Mouse (Mus musculus): ENCODE data around the gene Col8a2. TPM values are rescaled to one million over a fixed set of nuclear protein-coding genes. Genes with fewer than 3 reads are reported as not detected.

The Col8a2 gene
- total and polyA plus RNA-seq, 3 experiments, result not detected

- H3K27ac ChIP-seq (ENCODE audit: insufficient read depth, low read depth), result no peak overlapping the region
- H3K4me1 ChIP-seq (ENCODE audit: control insufficient read depth in 1 of 2, insufficient read depth in 2 of 2), result peaks cover 0 to 11% of the 10 kb centered on the region in 2 experiments; a peak in 2 of 4 replicates
- in situ Hi-C loops (cut with MboI; ENCODE audit: low pct_ligation_motif_present, low pct_unique_long_range_greater_than_20kb, low sequenced_read_pairs), result no loop called here
- no peaks in the 10 kb centered on the region for H3K79me2 ChIP-seq (replicated peaks; ENCODE audit: control insufficient read depth, extremely low read depth, insufficient read depth, poor library complexity, severe bottlenecking)
- DNase-seq (ENCODE audit: extremely low read depth), result no peak
- TF ChIP-seq TBP (conservative IDR thresholded peaks at IDR 0.05; ENCODE audit: low read depth, low read length) (no peak), ETS1 (conservative IDR thresholded peaks at IDR 0.05; ENCODE audit: low read depth, low read length) (no peak), BHLHE40 (IDR thresholded peaks at IDR 0.05; ENCODE audit: low read depth, low read length) (no peak), POLR2AphosphoS2 (IDR thresholded peaks at IDR 0.05; ENCODE audit: low read depth, low read length) (no peak), GABPA (IDR thresholded peaks at IDR 0.05; ENCODE audit: insufficient replicate concordance, low read depth, low read length) (no peak), NRF1 (IDR thresholded peaks at IDR 0.05; ENCODE audit: low read depth, low read length) (no peak), POLR2A (IDR thresholded peaks at IDR 0.05; ENCODE audit: low read depth, low read length) (no peak), ZMIZ1 (IDR thresholded peaks at IDR 0.05; ENCODE audit: low read depth, low read length) (no peak), E2F4 (IDR thresholded peaks at IDR 0.05; ENCODE audit: insufficient replicate concordance, low read depth, low read length) (no peak), CHD1 (IDR thresholded peaks at IDR 0.05; ENCODE audit: low read depth, low read length) (no peak), USF1 (IDR thresholded peaks at IDR 0.05; ENCODE audit: low read depth, low read length) (no peak), SMC3 (IDR thresholded peaks at IDR 0.05; ENCODE audit: low read depth, low read length) (no peak), ZKSCAN1 (IDR thresholded peaks at IDR 0.05; ENCODE audit: borderline replicate concordance, low read depth, low read length) (no peak), RCOR1 (conservative IDR thresholded peaks at IDR 0.05; ENCODE audit: low read depth, low read length) (no peak), JUND (conservative IDR thresholded peaks at IDR 0.05; ENCODE audit: low read depth, low read length) (no peak), MXI1 (IDR thresholded peaks at IDR 0.05; ENCODE audit: low read depth, low read length) (no peak)
- no peaks in the 10 kb centered on the region for H3K27me3 ChIP-seq (replicated peaks)
- H3K4me3 ChIP-seq (replicated peaks in 1 of 3; ENCODE audit: low read depth in 2 of 3, low read length in 2 of 3, poor library complexity in 1 of 3), result no peak overlapping the region
- H3K9ac ChIP-seq (ENCODE audit: insufficient read depth, low read depth), result no peak overlapping the region
- dilution Hi-C loops (cut with MboI; ENCODE audit: extremely low pct_ligation_motif_present, extremely low pct_unique_long_range_greater_than_20kb, low sequenced_read_pairs), result no loop called here
- H3K9me3 ChIP-seq (replicated peaks; ENCODE audit: low read length), result no peaks in the 10 kb centered on the region
- no peak overlapping the region for H3K4me2 ChIP-seq (ENCODE audit: insufficient read depth, low read depth, poor library complexity, severe bottlenecking)
- H3K36me3 ChIP-seq (replicated peaks in 1 of 2; ENCODE audit: control insufficient read depth in 1 of 2, insufficient read depth in 1 of 2, low read length in 1 of 2), result peaks cover 18 to 45% of the 10 kb centered on the region in 2 experiments
These were observed 56.9 kb downstream of the Col8a2 start for GRCm38 (mm10) chr4:126343451-126343850.

DNA sequence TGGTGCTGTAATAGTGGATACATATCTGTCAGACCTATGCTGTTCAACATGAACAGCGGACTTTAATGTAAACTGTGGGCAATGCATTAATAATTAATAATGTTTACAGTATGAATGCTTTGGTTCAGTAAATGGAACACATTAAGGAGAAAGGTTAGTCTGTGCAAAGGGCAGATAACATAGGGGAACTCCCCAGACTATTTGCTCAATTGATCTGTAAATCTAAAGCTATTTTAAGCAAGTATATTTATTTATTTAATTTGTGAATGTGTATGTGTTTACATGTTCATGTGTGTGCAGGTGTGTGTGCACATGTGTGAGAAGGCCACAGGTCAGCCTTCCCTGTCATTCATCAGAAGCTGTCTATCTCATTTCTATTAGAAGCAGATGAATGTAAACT, 73.5 kb downstream of the Col8a2 start:
- DNase-seq (ENCODE audit: extremely low read depth), result no peak
- Histone ChIP-seq H3K79me2 (replicated peaks; ENCODE audit: control insufficient read depth, extremely low read depth, insufficient read depth, poor library complexity, severe bottlenecking) (no peaks in the 10 kb centered on the region), H3K4me2 (ENCODE audit: insufficient read depth, low read depth, poor library complexity, severe bottlenecking) (no peak overlapping the region), H3K36me3 (replicated peaks in 1 of 2; ENCODE audit: control insufficient read depth in 1 of 2, insufficient read depth in 1 of 2, low read length in 1 of 2) (peaks cover 10 to 49% of the 10 kb centered on the region in 2 experiments), H3K9me3 (replicated peaks; ENCODE audit: low read length) (no peaks in the 10 kb centered on the region), H3K27me3 (replicated peaks) (no peaks in the 10 kb centered on the region), H3K27ac (ENCODE audit: insufficient read depth, low read depth) (no peak overlapping the region), H3K4me1 (ENCODE audit: control insufficient read depth in 1 of 2, insufficient read depth in 2 of 2) (no peaks in the 10 kb centered on the region; a peak in 1 of 4 replicates), H3K4me3 (replicated peaks in 1 of 3; ENCODE audit: low read depth in 2 of 3, low read length in 2 of 3, poor library complexity in 1 of 3) (no peak overlapping the region), H3K9ac (ENCODE audit: insufficient read depth, low read depth) (no peak overlapping the region)
- TF ChIP-seq USF1 (IDR thresholded peaks at IDR 0.05; ENCODE audit: low read depth, low read length), result no peak
- no peak for TF ChIP-seq ZC3H11A (IDR thresholded peaks at IDR 0.05; ENCODE audit: low read depth, low read length)
- TF ChIP-seq ZNF384 (IDR thresholded peaks at IDR 0.05; ENCODE audit: low read depth, low read length), result no peak
- no peak for TF ChIP-seq JUND (conservative IDR thresholded peaks at IDR 0.05; ENCODE audit: low read depth, low read length)
- no peak for TF ChIP-seq GABPA (IDR thresholded peaks at IDR 0.05; ENCODE audit: insufficient replicate concordance, low read depth, low read length)
- TF ChIP-seq UBTF (IDR thresholded peaks at IDR 0.05; ENCODE audit: low read depth, low read length), result no peak
- dilution Hi-C loops (cut with MboI; ENCODE audit: extremely low pct_ligation_motif_present, extremely low pct_unique_long_range_greater_than_20kb, low sequenced_read_pairs), result no loop called here
- in situ Hi-C loops (cut with MboI; ENCODE audit: low pct_ligation_motif_present, low pct_unique_long_range_greater_than_20kb, low sequenced_read_pairs), result no loop called here

Other genes with a start within 250 kb of the Col8a2 start
- gene Mrps15, start 239.9 kb upstream of the Col8a2 start, total RNA-seq (2012; rRNA removed), result 89.6 and 91.3 TPM in 2 replicates
- 99.6 and 102 TPM in 2 replicates for gene Mrps15, start 239.9 kb upstream of the Col8a2 start, total RNA-seq (2014; rRNA removed)
- gene Mrps15, start 239.9 kb upstream of the Col8a2 start, polyA plus RNA-seq (2012; ENCODE audit: insufficient read length, low read depth), result 101 and 113 TPM in 2 replicates
- gene Oscp1, start 228.2 kb upstream of the Col8a2 start, total RNA-seq (2012; rRNA removed), result 6.7 and 8.3 TPM in 2 replicates
- gene Oscp1, start 228.2 kb upstream of the Col8a2 start, total RNA-seq (2014; rRNA removed), result 3.9 and 5.8 TPM in 2 replicates
- gene Oscp1, start 228.2 kb upstream of the Col8a2 start, polyA plus RNA-seq (2012; ENCODE audit: insufficient read length, low read depth), result 5.0 and 6.0 TPM in 2 replicates
- gene Lsm10, start 190.2 kb upstream of the Col8a2 start, total RNA-seq (2012; rRNA removed), result 48.4 and 52.1 TPM in 2 replicates
- 54.1 and 63.9 TPM in 2 replicates for gene Lsm10, start 190.2 kb upstream of the Col8a2 start, total RNA-seq (2014; rRNA removed)
- gene Lsm10, start 190.2 kb upstream of the Col8a2 start, polyA plus RNA-seq (2012; ENCODE audit: insufficient read length, low read depth), result 38.1 and 49.2 TPM in 2 replicates
- gene Stk40, start 182.8 kb upstream of the Col8a2 start, total RNA-seq (2012; rRNA removed), result 12.0 and 16.4 TPM in 2 replicates
- gene Stk40, start 182.8 kb upstream of the Col8a2 start, total RNA-seq (2014; rRNA removed), result 6.4 and 8.6 TPM in 2 replicates
- gene Stk40, start 182.8 kb upstream of the Col8a2 start, polyA plus RNA-seq (2012; ENCODE audit: insufficient read length, low read depth), result 30.4 and 33.0 TPM in 2 replicates
- gene Eva1b, start 139.0 kb upstream of the Col8a2 start, total RNA-seq (2012; rRNA removed), result 3.5 and 4.3 TPM in 2 replicates
- gene Eva1b, start 139.0 kb upstream of the Col8a2 start, total RNA-seq (2014; rRNA removed), result 0.97 and 1.3 TPM in 2 replicates
- 0.93 and 1.3 TPM in 2 replicates for gene Eva1b, start 139.0 kb upstream of the Col8a2 start, polyA plus RNA-seq (2012; ENCODE audit: insufficient read length, low read depth)
- 0.21 and 0.25 TPM in 2 replicates for gene Sh3d21, start 123.3 kb upstream of the Col8a2 start, total RNA-seq (2012; rRNA removed)
- 0.35 and 0.36 TPM in 2 replicates for gene Sh3d21, start 123.3 kb upstream of the Col8a2 start, total RNA-seq (2014; rRNA removed)
- 0.46 and 0.52 TPM in 2 replicates for gene Sh3d21, start 123.3 kb upstream of the Col8a2 start, polyA plus RNA-seq (2012; ENCODE audit: insufficient read length, low read depth)
- 140 and 168 TPM in 2 replicates for gene Thrap3, start 84.0 kb upstream of the Col8a2 start, total RNA-seq (2012; rRNA removed)
- 183 and 204 TPM in 2 replicates for gene Thrap3, start 84.0 kb upstream of the Col8a2 start, total RNA-seq (2014; rRNA removed)
- gene Thrap3, start 84.0 kb upstream of the Col8a2 start, polyA plus RNA-seq (2012; ENCODE audit: insufficient read length, low read depth), result 327 and 334 TPM in 2 replicates
- 17.9 and 20.8 TPM in 2 replicates for gene Map7d1, start 30.4 kb upstream of the Col8a2 start, total RNA-seq (2012; rRNA removed)
- 12.5 and 12.8 TPM in 2 replicates for gene Map7d1, start 30.4 kb upstream of the Col8a2 start, total RNA-seq (2014; rRNA removed)
- 62.2 and 72.2 TPM in 2 replicates for gene Map7d1, start 30.4 kb upstream of the Col8a2 start, polyA plus RNA-seq (2012; ENCODE audit: insufficient read length, low read depth)
- gene Trappc3, start 24.5 kb upstream of the Col8a2 start, total RNA-seq (2012; rRNA removed), result 72.7 and 81.1 TPM in 2 replicates
- gene Trappc3, start 24.5 kb upstream of the Col8a2 start, total RNA-seq (2014; rRNA removed), result 94.8 and 100 TPM in 2 replicates
- 73.0 and 74.1 TPM in 2 replicates for gene Trappc3, start 24.5 kb upstream of the Col8a2 start, polyA plus RNA-seq (2012; ENCODE audit: insufficient read length, low read depth)
- 68.5 and 74.0 TPM in 2 replicates for gene Adprhl2, start 34.9 kb downstream of the Col8a2 start, total RNA-seq (2012; rRNA removed)
- gene Adprhl2, start 34.9 kb downstream of the Col8a2 start, total RNA-seq (2014; rRNA removed), result 57.3 and 59.7 TPM in 2 replicates
- gene Adprhl2, start 34.9 kb downstream of the Col8a2 start, polyA plus RNA-seq (2012; ENCODE audit: insufficient read length, low read depth), result 52.0 and 62.4 TPM in 2 replicates
- 0.08 and 0.13 TPM in 2 replicates for gene Tekt2, start 38.9 kb downstream of the Col8a2 start, total RNA-seq (2012; rRNA removed)
- gene Tekt2, start 38.9 kb downstream of the Col8a2 start, total RNA-seq (2014; rRNA removed), result not detected in 2 replicates
- gene Tekt2, start 38.9 kb downstream of the Col8a2 start, polyA plus RNA-seq (2012; ENCODE audit: insufficient read length, low read depth), result 0.24 and 0.64 TPM in 2 replicates
- 6.7 and 6.9 TPM in 2 replicates for gene Ago3, start 142.8 kb downstream of the Col8a2 start, total RNA-seq (2012; rRNA removed)
- 4.6 and 5.3 TPM in 2 replicates for gene Ago3, start 142.8 kb downstream of the Col8a2 start, total RNA-seq (2014; rRNA removed)
- 3.8 and 5.3 TPM in 2 replicates for gene Ago3, start 142.8 kb downstream of the Col8a2 start, polyA plus RNA-seq (2012; ENCODE audit: insufficient read length, low read depth)
- gene Ago1, start 181.8 kb downstream of the Col8a2 start, total RNA-seq (2012; rRNA removed), result 10.8 and 10.9 TPM in 2 replicates
- gene Ago1, start 181.8 kb downstream of the Col8a2 start, total RNA-seq (2014; rRNA removed), result 6.2 and 6.9 TPM in 2 replicates
- 23.1 and 29.0 TPM in 2 replicates for gene Ago1, start 181.8 kb downstream of the Col8a2 start, polyA plus RNA-seq (2012; ENCODE audit: insufficient read length, low read depth)
- 1.3 and 2.6 TPM in 2 replicates for gene Ago4, start 246.7 kb downstream of the Col8a2 start, total RNA-seq (2012; rRNA removed)
- gene Ago4, start 246.7 kb downstream of the Col8a2 start, total RNA-seq (2014; rRNA removed), result 1.2 and 1.5 TPM in 2 replicates
- 1.3 TPM in 2 replicates for gene Ago4, start 246.7 kb downstream of the Col8a2 start, polyA plus RNA-seq (2012; ENCODE audit: insufficient read length, low read depth)

Data from CH12.LX (cell line).